Mouse (Mus musculus): Measurements from ENCODE around the gene Epb41l2. TPM values are rescaled to one million over a fixed set of nuclear protein-coding genes. Genes with fewer than 3 reads are reported as not detected.

The Epb41l2 gene
- polyA plus RNA-seq, 1 experiment from 2014 or later = 105 TPM

DNA sequence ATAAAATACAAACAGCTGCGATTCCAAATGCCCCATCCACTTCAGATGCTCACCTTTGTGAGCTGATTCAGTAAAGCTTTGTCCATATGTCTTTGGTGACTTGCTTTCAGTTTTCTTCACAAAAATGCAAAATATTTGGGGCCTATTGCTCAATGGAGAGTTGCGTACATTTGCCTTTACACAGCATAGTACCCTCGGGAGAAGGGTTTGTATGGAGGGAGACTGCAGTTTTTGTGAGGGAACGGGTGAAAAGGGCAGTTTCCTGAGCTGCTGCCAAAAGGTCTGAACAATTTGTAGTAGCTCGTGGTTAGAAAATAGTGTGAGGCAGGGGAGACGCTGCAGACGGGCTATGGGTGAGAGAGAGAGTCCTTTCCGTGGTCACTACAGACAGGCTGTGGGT lies 40.5 kb downstream of the Epb41l2 start:
- Histone ChIP-seq H3K9ac (no peak overlapping the region), H3K4me3 (ENCODE audit: low read depth, low read length) (no peak overlapping the region), H3K27me3 (ENCODE audit: insufficient read depth, low read length) (no peaks in the 10 kb centered on the region), H3K36me3 (ENCODE audit: insufficient read depth) (no peaks in the 10 kb centered on the region), H3K4me1 (ENCODE audit: insufficient read depth) (peaks cover 26% of the 10 kb centered on the region), H3K9me3 (ENCODE audit: low read depth, low read length) (no peaks in the 10 kb centered on the region), H3K27ac (ENCODE audit: low read depth) (no peak overlapping the region), H3K4me2 (no peak overlapping the region)
- ATAC-seq (ENCODE audit: insufficient read depth) (no peak), DNase-seq (peak; percentile 65)
- TF ChIP-seq CTCF (IDR thresholded peaks at IDR 0.05; ENCODE audit: low read depth) = no peak
- 31% methylated on average over 8 of the region's 8 CpGs for WGBS

DNA sequence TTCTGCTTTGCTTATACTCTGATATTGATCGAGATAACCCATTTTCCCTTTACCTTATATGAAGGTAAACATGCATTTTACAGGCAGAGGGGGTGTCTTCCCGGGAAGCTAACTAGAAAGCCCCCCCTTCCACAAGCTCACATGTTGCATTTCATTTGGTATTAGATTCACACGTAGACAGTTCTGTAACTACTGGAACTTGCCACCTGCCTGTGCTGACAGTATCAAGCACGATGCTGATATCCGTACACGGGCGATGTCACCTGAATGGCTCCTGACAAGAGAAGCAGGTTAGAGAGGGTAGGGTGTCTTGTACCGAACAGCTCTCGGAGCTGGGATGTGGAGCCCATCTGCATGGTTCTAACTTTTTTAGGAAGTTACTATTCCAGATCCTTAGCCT lies 41.0 kb downstream of the Epb41l2 start:
- no peaks in the 10 kb centered on the region for H3K36me3 ChIP-seq (ENCODE audit: insufficient read depth)
- no peaks in the 10 kb centered on the region for H3K9me3 ChIP-seq (ENCODE audit: low read depth, low read length)
- peaks cover 26% of the 10 kb centered on the region for H3K4me1 ChIP-seq (ENCODE audit: insufficient read depth)
- WGBS = 88% methylated on average over 9 of the region's 9 CpGs
- H3K9ac ChIP-seq = no peak overlapping the region
- H3K4me2 ChIP-seq = no peak overlapping the region
- H3K27me3 ChIP-seq (ENCODE audit: insufficient read depth, low read length) = no peaks in the 10 kb centered on the region
- no peak for TF ChIP-seq CTCF (IDR thresholded peaks at IDR 0.05; ENCODE audit: low read depth)
- H3K27ac ChIP-seq (ENCODE audit: low read depth) = no peak overlapping the region
- no peak overlapping the region for H3K4me3 ChIP-seq (ENCODE audit: low read depth, low read length)
- ATAC-seq (ENCODE audit: insufficient read depth) (no peak), DNase-seq (no peak)

- no peaks in the 10 kb centered on the region for H3K27me3 ChIP-seq (ENCODE audit: insufficient read depth, low read length)
- no peak overlapping the region for H3K9ac ChIP-seq
- no peak overlapping the region for H3K4me2 ChIP-seq
- no peak for ATAC-seq (ENCODE audit: insufficient read depth)
- DNase-seq = no peak
- 78% methylated on average over 2 of the region's 2 CpGs for WGBS
- H3K27ac ChIP-seq (ENCODE audit: low read depth) = no peak overlapping the region
- no peak for TF ChIP-seq CTCF (IDR thresholded peaks at IDR 0.05; ENCODE audit: low read depth)
- H3K36me3 ChIP-seq (ENCODE audit: insufficient read depth) = no peaks in the 10 kb centered on the region
- H3K9me3 ChIP-seq (ENCODE audit: low read depth, low read length) = no peaks in the 10 kb centered on the region
- H3K4me1 ChIP-seq (ENCODE audit: insufficient read depth) = peaks cover 26% of the 10 kb centered on the region
- no peak overlapping the region for H3K4me3 ChIP-seq (ENCODE audit: low read depth, low read length)
Measured at GRCm38 (mm10) chr10:25401356-25401755, 41.8 kb downstream of the Epb41l2 start.

DNA sequence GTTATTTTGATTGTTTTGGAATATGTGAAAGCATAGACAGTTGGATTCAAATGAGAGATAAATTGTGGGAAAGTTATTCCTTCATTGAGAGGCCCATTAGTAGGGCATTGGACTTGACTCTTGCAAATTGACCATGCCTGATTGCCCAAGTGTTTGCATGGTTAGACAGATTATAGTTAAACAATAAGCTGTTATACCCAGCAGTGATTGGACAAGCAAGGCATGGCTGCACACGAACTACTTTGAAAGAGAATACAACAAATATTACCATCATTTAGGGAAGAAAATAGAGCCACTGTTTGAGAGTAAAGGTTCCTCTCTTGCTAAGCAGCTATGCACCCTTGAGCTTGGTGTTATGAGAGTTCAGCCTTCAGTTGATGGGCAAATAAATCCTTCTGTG lies 43.3 kb downstream of the Epb41l2 start:
- Histone ChIP-seq H3K4me2 (no peak overlapping the region), H3K27ac (ENCODE audit: low read depth) (no peak overlapping the region), H3K36me3 (ENCODE audit: insufficient read depth) (no peaks in the 10 kb centered on the region), H3K4me1 (ENCODE audit: insufficient read depth) (peaks cover 21% of the 10 kb centered on the region), H3K9ac (no peak overlapping the region), H3K4me3 (ENCODE audit: low read depth, low read length) (no peak overlapping the region), H3K9me3 (ENCODE audit: low read depth, low read length) (no peaks in the 10 kb centered on the region), H3K27me3 (ENCODE audit: insufficient read depth, low read length) (no peaks in the 10 kb centered on the region)
- no peak for DNase-seq
- no peak for TF ChIP-seq CTCF (IDR thresholded peaks at IDR 0.05; ENCODE audit: low read depth)
- no peak for ATAC-seq (ENCODE audit: insufficient read depth)
- 69% methylated on average over 1 of the region's 1 CpGs for WGBS

GRCm38 (mm10) chr10:25403813-25404701 lies 44.5 kb downstream of the Epb41l2 start:
- H3K36me3 ChIP-seq (ENCODE audit: insufficient read depth) = no peaks in the 10 kb centered on the region
- H3K9me3 ChIP-seq (ENCODE audit: low read depth, low read length) = no peaks in the 10 kb centered on the region
- no peak overlapping the region for H3K9ac ChIP-seq
- H3K4me1 ChIP-seq (ENCODE audit: insufficient read depth) = peaks cover 16% of the 10 kb centered on the region
- no peak for ATAC-seq (ENCODE audit: insufficient read depth)
- no peak overlapping the region for H3K4me3 ChIP-seq (ENCODE audit: low read depth, low read length)
- no peak for TF ChIP-seq CTCF (IDR thresholded peaks at IDR 0.05; ENCODE audit: low read depth)
- 45% methylated on average over 15 of the region's 15 CpGs for WGBS
- H3K27ac ChIP-seq (ENCODE audit: low read depth) = no peak overlapping the region
- H3K27me3 ChIP-seq (ENCODE audit: insufficient read depth, low read length) = no peaks in the 10 kb centered on the region
- DNase-seq = no peak
- H3K4me2 ChIP-seq = no peak overlapping the region

DNA sequence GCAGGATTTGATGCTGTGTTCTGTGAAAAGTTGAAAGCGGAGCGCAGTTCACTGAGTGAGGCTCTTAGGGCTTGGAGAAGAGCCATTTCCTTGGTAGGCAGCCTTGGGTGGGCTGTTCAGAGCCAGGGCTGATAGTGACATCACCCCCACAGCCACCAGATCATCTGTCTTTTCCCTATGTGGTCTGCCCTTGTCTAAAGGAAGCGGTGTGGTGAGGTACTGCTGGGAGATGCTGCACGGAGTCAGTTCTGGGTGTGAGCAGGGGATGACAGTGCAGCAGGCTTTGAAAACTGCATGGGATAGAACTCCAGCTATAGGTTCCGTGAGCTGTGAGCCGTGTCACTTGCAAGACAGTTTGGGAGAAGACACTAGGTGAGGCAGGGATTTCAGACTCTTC lies 45.1 kb downstream of the Epb41l2 start:
- no peak for TF ChIP-seq CTCF (IDR thresholded peaks at IDR 0.05; ENCODE audit: low read depth)
- no peak overlapping the region for H3K27ac ChIP-seq (ENCODE audit: low read depth)
- H3K9ac ChIP-seq = no peak overlapping the region
- H3K4me1 ChIP-seq (ENCODE audit: insufficient read depth) = peaks cover 15% of the 10 kb centered on the region
- H3K27me3 ChIP-seq (ENCODE audit: insufficient read depth, low read length) = no peaks in the 10 kb centered on the region
- peak; percentile 65; the same call in 1 of the 2 replicates for ATAC-seq (ENCODE audit: insufficient read depth)
- H3K36me3 ChIP-seq (ENCODE audit: insufficient read depth) = no peaks in the 10 kb centered on the region
- no peaks in the 10 kb centered on the region for H3K9me3 ChIP-seq (ENCODE audit: low read depth, low read length)
- peak; percentile 65 for DNase-seq
- WGBS = 41% methylated on average over 6 of the region's 6 CpGs
- H3K4me2 ChIP-seq = no peak overlapping the region
- H3K4me3 ChIP-seq (ENCODE audit: low read depth, low read length) = no peak overlapping the region

DNA sequence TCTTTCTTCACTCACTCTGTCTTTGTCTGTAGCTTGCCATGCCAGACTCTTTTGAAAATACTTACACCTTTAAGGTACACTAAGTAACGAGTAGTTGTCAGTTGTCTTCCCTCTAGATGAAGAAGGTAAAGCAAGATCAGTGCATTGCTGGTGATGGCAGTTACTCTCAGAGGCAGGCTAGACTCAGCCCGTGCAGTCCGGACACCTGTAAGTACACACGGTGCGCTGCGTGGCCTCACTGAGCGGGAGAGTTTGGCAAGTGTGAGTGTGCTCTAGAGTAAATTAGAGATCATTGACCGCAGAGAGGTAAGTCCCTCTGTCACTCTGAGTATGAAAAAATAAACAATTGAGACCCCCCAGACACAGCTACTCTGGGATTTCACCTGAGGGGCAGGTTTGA lies 46.0 kb downstream of the Epb41l2 start:
- H3K27me3 ChIP-seq (ENCODE audit: insufficient read depth, low read length) = no peaks in the 10 kb centered on the region
- no peak overlapping the region for H3K4me2 ChIP-seq
- ATAC-seq (ENCODE audit: insufficient read depth) (no peak), DNase-seq (no peak)
- 51% methylated on average over 8 of the region's 8 CpGs for WGBS
- no peak overlapping the region for H3K9ac ChIP-seq
- H3K36me3 ChIP-seq (ENCODE audit: insufficient read depth) = no peaks in the 10 kb centered on the region
- H3K9me3 ChIP-seq (ENCODE audit: low read depth, low read length) = no peaks in the 10 kb centered on the region
- TF ChIP-seq CTCF (IDR thresholded peaks at IDR 0.05; ENCODE audit: low read depth) = no peak
- peaks cover 9% of the 10 kb centered on the region for H3K4me1 ChIP-seq (ENCODE audit: insufficient read depth)
- no peak overlapping the region for H3K27ac ChIP-seq (ENCODE audit: low read depth)
- no peak overlapping the region for H3K4me3 ChIP-seq (ENCODE audit: low read depth, low read length)
